Mouse (Mus musculus) heart, embryonic 13.5 days (tissue): Measurements from ENCODE around the gene Dbn1. TPM values are rescaled to one million over a fixed set of nuclear protein-coding genes. Genes with fewer than 3 reads are reported as not detected.

Source experiments
- ATAC-seq: fragments of 200-750 bp; cut with Nextera tagmentation; 2 replicates; pipeline ENCODE4 v1.8.0; 2017; ENCODE audit warnings: moderate TSS enrichment; ENCODE audit not compliant: insufficient number of reproducible peaks, low FRiP score, low TSS enrichment; ENCODE audit errors: extremely low read depth
- H3K27ac ChIP-seq: fragments of 300-500 bp; sonication (generic); replicated peaks from 2 replicates; pipeline ENCODE4 v1.5.1; 2015; ENCODE audit warnings: moderate library complexity, mild to moderate bottlenecking, inconsistent platforms
- H3K27me3 ChIP-seq: fragments of 300-500 bp; sonication (generic); replicated peaks from 2 replicates; pipeline ENCODE4 v1.6.1; 2015; ENCODE audit warnings: mild to moderate bottlenecking, inconsistent platforms
- H3K36me3 ChIP-seq: fragments of 300-500 bp; sonication (generic); 2 replicates; pipeline ENCODE4 v1.6.1; 2015; ENCODE audit warnings: mild to moderate bottlenecking, inconsistent platforms
- H3K4me1 ChIP-seq: fragments of 300-500 bp; sonication (generic); 2 replicates; pipeline ENCODE4 v1.6.1; 2015; ENCODE audit warnings: inconsistent platforms
- H3K4me2 ChIP-seq: fragments of 300-500 bp; sonication (generic); 2 replicates; pipeline ENCODE4 v1.6.1; 2015; ENCODE audit warnings: inconsistent platforms, mild to moderate bottlenecking, moderate library complexity
- H3K4me3 ChIP-seq: fragments of 300-500 bp; sonication (generic); 2 replicates; pipeline ENCODE4 v1.5.1; 2015; ENCODE audit warnings: moderate library complexity, mild to moderate bottlenecking, inconsistent platforms
- H3K9ac ChIP-seq: fragments of 300-500 bp; sonication (generic); 2 replicates; pipeline ENCODE4 v1.6.1; 2015; ENCODE audit warnings: inconsistent platforms, mild to moderate bottlenecking, moderate library complexity
- H3K9me3 ChIP-seq: fragments of 300-500 bp; sonication (generic); 2 replicates; pipeline ENCODE4 v1.6.1; 2016; ENCODE audit warnings: inconsistent platforms
- WGBS: fragments of 180-500 bp; shearing (Covaris S2); methylation state at CpG from one replicate; pipeline ENCODE4 v1.1.7; 2015; ENCODE audit warnings: mixed read lengths; 5-methylcytosine and 5-hydroxymethylcytosine counted together
- microRNA-seq: library from miRNA; unstranded; fragments of <30 nt; microRNA quantifications from one replicate; pipeline ENCODE4, GENCODE M21; 2016
- polyA plus RNA-seq: library from polyadenylated mRNA; unstranded; fragments of >200 nt; fragmentation: Nextera tagmentation; extraction: Ambion mirVana; gene quantifications from 2 replicates; pipeline ENCODE4 v1.2.1, GENCODE M21; 2015

The Dbn1 gene
- polyA plus RNA-seq, 1 experiment from 2014 or later, result 83.8 TPM

DNA sequence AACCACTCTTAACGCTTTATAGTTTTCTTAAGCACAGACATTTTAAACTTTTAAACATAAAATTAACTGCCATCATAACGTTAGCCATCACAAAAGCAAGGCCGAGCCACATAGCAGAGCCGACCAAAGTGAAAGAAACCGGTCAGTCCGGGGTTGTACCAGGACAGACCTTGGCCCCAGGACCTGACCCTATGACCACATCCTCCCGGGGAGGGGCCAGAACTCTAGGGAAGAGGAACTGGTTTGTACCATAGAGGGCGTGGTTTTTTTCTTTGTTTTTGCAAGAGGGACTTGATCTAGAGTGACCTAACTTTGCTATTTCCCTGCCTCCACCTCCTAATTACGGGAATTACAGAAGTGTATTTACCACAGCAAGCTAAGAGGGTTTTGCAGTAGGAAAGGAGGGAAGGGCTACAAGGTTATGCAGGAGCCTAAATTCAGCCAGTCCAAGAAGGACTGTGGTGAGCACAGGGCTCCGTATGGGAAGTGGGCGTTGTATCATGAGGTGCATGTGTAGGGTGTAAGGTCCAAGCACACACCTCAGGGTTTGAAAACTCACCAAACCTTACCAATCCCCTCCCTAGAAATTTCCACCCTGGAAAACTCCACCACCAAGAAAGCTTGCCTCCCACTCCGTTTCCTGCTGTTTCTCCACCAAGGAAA is 58.6 kb downstream of the Dbn1 start:
- Histone ChIP-seq H3K4me1 (no peaks in the 10 kb centered on the region), H3K9ac (no peak overlapping the region), H3K27ac (no peak overlapping the region), H3K4me2 (no peak overlapping the region), H3K9me3 (peaks cover 4% of the 10 kb centered on the region; the same call in 1 of the 2 replicates), H3K27me3 (peaks cover 27% of the 10 kb centered on the region), H3K4me3 (no peak overlapping the region), H3K36me3 (no peaks in the 10 kb centered on the region)
- ATAC-seq, result no peak
- WGBS, result 64% methylated on average over 12 of the region's 12 CpGs

DNA sequence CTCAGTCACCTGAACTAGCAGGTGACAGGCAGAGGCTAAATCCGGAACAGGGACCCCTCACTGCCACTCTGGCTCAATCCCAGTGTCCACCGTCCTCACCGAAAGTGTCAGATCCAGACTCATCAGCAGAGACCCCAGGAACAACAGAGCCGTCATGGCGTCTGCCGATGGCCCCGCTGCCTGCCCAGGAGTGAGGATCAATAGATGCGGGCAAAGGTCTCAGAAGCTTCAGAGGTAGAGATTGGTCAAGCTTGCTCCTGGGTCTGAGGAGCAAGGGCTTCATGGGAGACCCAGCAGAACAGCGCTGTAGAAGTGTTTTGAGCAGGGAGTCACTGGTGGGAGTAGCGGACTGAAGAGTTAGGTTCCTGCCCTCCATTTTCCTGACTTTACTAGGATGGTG is 61.3 kb downstream of the Dbn1 start, which contains the start of gene F12:
TSS of gene F12 (minus strand) at position 181 of the 400 bp plus-strand sequence.
- H3K27ac ChIP-seq, result no peak within 1 kb of the TSS
- H3K27me3 ChIP-seq, result peaks cover 50% of the 10 kb centered on the region
- H3K9me3 ChIP-seq, result peaks cover 4% of the 10 kb centered on the region; the same call in 1 of the 2 replicates
- WGBS, result 84% methylated on average over 10 of the region's 10 CpGs
- H3K4me3 ChIP-seq, result no peak within 1 kb of the TSS
- H3K4me1 ChIP-seq, result no peaks in the 10 kb centered on the region
- no peak within 1 kb of the TSS for H3K9ac ChIP-seq
- no peak within 1 kb of the TSS for H3K4me2 ChIP-seq
- no peak for ATAC-seq
- no peaks in the 10 kb centered on the region for H3K36me3 ChIP-seq

Small RNA genes lying within 50 kb of the gene (microRNA-seq; reads per million reads assigned to microRNA genes)
- gene Mir6943 (0.82 reads per million), gene Mir6944 (25.5 reads per million, percentile 38 among the genes with 10 or more reads in this experiment), gene Mir6945 (8.0 reads per million, percentile 23 among the genes with 10 or more reads in this experiment)

Other genes with a start within 250 kb of the Dbn1 start
- gene Prelid1, start 167.6 kb downstream of the Dbn1 start, polyA plus RNA-seq, result 355 and 381 TPM in 2 replicates
- 54.3 and 62.8 TPM in 2 replicates for gene Rab24, start 166.2 kb downstream of the Dbn1 start, polyA plus RNA-seq
- 21.1 and 22.1 TPM in 2 replicates for gene Mxd3, start 158.3 kb downstream of the Dbn1 start, polyA plus RNA-seq
- 73.5 and 81.7 TPM in 2 replicates for gene Lman2, start 125.3 kb downstream of the Dbn1 start, polyA plus RNA-seq
- 0.32 TPM in 2 replicates for gene Rgs14, start 118.4 kb downstream of the Dbn1 start, polyA plus RNA-seq
- not detected in 2 replicates for gene Slc34a1, start 89.9 kb downstream of the Dbn1 start, polyA plus RNA-seq
- gene Pfn3, start 72.9 kb downstream of the Dbn1 start, polyA plus RNA-seq, result not detected in 2 replicates
- gene F12, start 61.3 kb downstream of the Dbn1 start, polyA plus RNA-seq, result 0.28 and 2.2 TPM in 2 replicates
- gene Grk6, start 43.0 kb downstream of the Dbn1 start, polyA plus RNA-seq, result 16.7 and 17.7 TPM in 2 replicates
- not detected in 2 replicates for gene Prr7, start 23.8 kb downstream of the Dbn1 start, polyA plus RNA-seq
- gene Pdlim7, start 25.6 kb upstream of the Dbn1 start, polyA plus RNA-seq, result 402 and 437 TPM in 2 replicates
- gene Dok3, start 41.2 kb upstream of the Dbn1 start, polyA plus RNA-seq, result 1.1 and 1.2 TPM in 2 replicates
- gene Ddx41, start 48.5 kb upstream of the Dbn1 start, polyA plus RNA-seq, result 29.6 and 30.6 TPM in 2 replicates
- gene Fam193b, start 83.0 kb upstream of the Dbn1 start, polyA plus RNA-seq, result 19.9 and 23.7 TPM in 2 replicates
- 102 and 121 TPM in 2 replicates for gene Tmed9, start 85.6 kb upstream of the Dbn1 start, polyA plus RNA-seq
- 20.6 and 21.2 TPM in 2 replicates for gene B4galt7, start 111.8 kb upstream of the Dbn1 start, polyA plus RNA-seq
- gene Caml, start 134.9 kb upstream of the Dbn1 start, polyA plus RNA-seq, result 30.9 and 36.8 TPM in 2 replicates
- gene Ddx46, start 146.9 kb upstream of the Dbn1 start, polyA plus RNA-seq, result 18.7 and 18.8 TPM in 2 replicates
- gene B230219D22Rik, start 205.0 kb upstream of the Dbn1 start, polyA plus RNA-seq, result 51.5 and 53.4 TPM in 2 replicates
- gene Txndc15, start 226.5 kb upstream of the Dbn1 start, polyA plus RNA-seq, result 57.1 and 66.6 TPM in 2 replicates
- 52.2 and 54.9 TPM in 2 replicates for gene Pcbd2, start 239.3 kb upstream of the Dbn1 start, polyA plus RNA-seq